Mouse (Mus musculus) gastrocnemius, postnatal 4 days (tissue): ENCODE measurements around the gene Phkg2. TPM values are rescaled to one million over a fixed set of nuclear protein-coding genes. Genes with fewer than 3 reads are reported as not detected.

Source experiments
- total RNA-seq, 2 experiments: library from RNA; stranded (reverse); gene quantifications; 2 replicates each; pipeline ENCODE4 v1.2.3; 2021

Phkg2 gene
- total RNA-seq, 2 experiments from 2014 or later, result 21.6 to 25.5 TPM

Other genes with a start within 250 kb of the Phkg2 start
- 10 to 100 TPM; 32.3 to 36.0 TPM for gene Zfp768, start 227.8 kb upstream of the Phkg2 start, total RNA-seq
- 1 to 10 TPM; 4.6 to 6.9 TPM for gene Zfp747, start 197.3 kb upstream of the Phkg2 start, total RNA-seq
- gene 9130019O22Rik, start 186.2 kb upstream of the Phkg2 start, total RNA-seq, result 1 to 10 TPM; 2.8 to 3.3 TPM
- 1 to 10 TPM; 4.7 to 5.5 TPM for gene E430018J23Rik, start 179.7 kb upstream of the Phkg2 start, total RNA-seq
- 1 to 10 TPM; 4.6 to 5.0 TPM for gene Zfp764, start 166.5 kb upstream of the Phkg2 start, total RNA-seq
- 1 to 10 TPM; 6.6 to 9.1 TPM for gene Zfp688, start 151.3 kb upstream of the Phkg2 start, total RNA-seq
- gene Zfp689, start 124.2 kb upstream of the Phkg2 start, total RNA-seq, result 1 to 10 TPM; 3.3 to 3.4 TPM
- 10 to 100 TPM; 26.1 to 32.5 TPM for gene Prr14, start 113.7 kb upstream of the Phkg2 start, total RNA-seq
- 10 to 100 TPM; 39.7 to 51.3 TPM for gene Fbrs, start 94.1 kb upstream of the Phkg2 start, total RNA-seq
- 10 to 100 TPM; 70.3 to 78.6 TPM for gene Srcap, start 61.4 kb upstream of the Phkg2 start, total RNA-seq
- gene Gm42715, start 53.8 kb upstream of the Phkg2 start, total RNA-seq, result 10 to 100 TPM; 15.0 to 19.1 TPM
- 1 to 10 TPM in 1 of 2 experiments, not detected in 1; 3.1 TPM for gene Tmem265, start 11.9 kb upstream of the Phkg2 start, total RNA-seq
- gene Ccdc189, start 15.3 kb downstream of the Phkg2 start, total RNA-seq, result 1 to 10 TPM; 5.0 to 5.1 TPM
- 10 to 100 TPM; 48.4 to 50.5 TPM for gene Rnf40, start 15.4 kb downstream of the Phkg2 start, total RNA-seq
- 10 to 100 TPM; 13.1 to 13.5 TPM for gene Zfp629, start 42.5 kb downstream of the Phkg2 start, total RNA-seq
- gene Bcl7c, start 135.6 kb downstream of the Phkg2 start, total RNA-seq, result 100 to 1,000 TPM; 112 to 132 TPM
- 10 to 100 TPM in 1 of 2 experiments, 1 to 10 TPM in 1; 7.0 to 10.0 TPM for gene Ctf1, start 139.4 kb downstream of the Phkg2 start, total RNA-seq
- gene Ctf2, start 158.8 kb downstream of the Phkg2 start, total RNA-seq, result not detected
- 1 to 10 TPM; 8.6 to 8.8 TPM for gene Fbxl19, start 171.2 kb downstream of the Phkg2 start, total RNA-seq
- 10 to 100 TPM; 12.3 to 13.9 TPM for gene Orai3, start 196.5 kb downstream of the Phkg2 start, total RNA-seq
- 10 to 100 TPM; 30.3 to 32.4 TPM for gene Setd1a, start 203.3 kb downstream of the Phkg2 start, total RNA-seq
- 1 to 10 TPM; 2.8 to 4.0 TPM for gene Gm49388, start 212.3 kb downstream of the Phkg2 start, total RNA-seq
- gene Hsd3b7, start 227.3 kb downstream of the Phkg2 start, total RNA-seq, result 10 to 100 TPM; 13.0 to 13.3 TPM